Mouse (Mus musculus): ENCODE measurements at regions not wholly inside any gene's neighbourhood (a gene's known extent, or its start where the extent isn't known, plus 50 kb on each side); places are given as distances from the start of the nearest gene placed in this dataset.
A peak's percentile ranks its signal among the peaks of the same experiment; 100 is the strongest.

- no peak for DNase-seq (ENCODE audit: low read depth)
Measured at GRCm38 (mm10) chr3:66592259-66592658, 295.6 kb upstream of the Veph1 start.

- DNase-seq (ENCODE audit: low read depth): no peak
Measured at GRCm38 (mm10) chr3:66590775-66591174, 294.1 kb upstream of the Veph1 start.

- no peak for DNase-seq (ENCODE audit: low read depth)
Measured at GRCm38 (mm10) chr3:66589483-66589882, 292.8 kb upstream of the Veph1 start.

GRCm38 (mm10) chr3:66584831-66585230 lies 288.2 kb upstream of the Veph1 start:
- DNase-seq (ENCODE audit: low read depth): no peak

GRCm38 (mm10) chr3:66584101-66584500 lies 287.5 kb upstream of the Veph1 start:
- DNase-seq (ENCODE audit: low read depth): no peak

- DNase-seq (ENCODE audit: low read depth): no peak
Measured at GRCm38 (mm10) chr3:66576659-66577058, 280.0 kb upstream of the Veph1 start.

GRCm38 (mm10) chr3:66574321-66574720 lies 277.7 kb upstream of the Veph1 start:
- peak; percentile 84 for DNase-seq (ENCODE audit: low read depth)

- no peak for DNase-seq (ENCODE audit: low read depth)
Measured at GRCm38 (mm10) chr3:66572887-66573519, 276.4 kb upstream of the Veph1 start.

- peak; percentile 32 for DNase-seq (ENCODE audit: low read depth)
Measured at GRCm38 (mm10) chr3:66570342-66570741, 273.7 kb upstream of the Veph1 start.

- no peak for DNase-seq (ENCODE audit: low read depth)
Measured at GRCm38 (mm10) chr3:66564268-66565245, 267.9 kb upstream of the Veph1 start.

- peak; percentile 43 for DNase-seq (ENCODE audit: low read depth)
Measured at GRCm38 (mm10) chr3:66563329-66563728, 266.7 kb upstream of the Veph1 start.

GRCm38 (mm10) chr3:66555538-66555937 lies 258.9 kb upstream of the Veph1 start:
- DNase-seq (ENCODE audit: low read depth): no peak

GRCm38 (mm10) chr3:66550920-66551319 lies 254.3 kb upstream of the Veph1 start:
- no peak for DNase-seq (ENCODE audit: low read depth)

- no peak for DNase-seq (ENCODE audit: low read depth)
Measured at GRCm38 (mm10) chr3:66546576-66546975, 249.9 kb upstream of the Veph1 start.

- DNase-seq (ENCODE audit: low read depth): peak; percentile 61
Measured at GRCm38 (mm10) chr3:66544139-66544933, 247.7 kb upstream of the Veph1 start.

- DNase-seq (ENCODE audit: low read depth): peak; percentile 59
Measured at GRCm38 (mm10) chr3:66542865-66543264, 246.2 kb upstream of the Veph1 start.

- DNase-seq (ENCODE audit: low read depth): no peak
Measured at GRCm38 (mm10) chr3:66537913-66538312, 241.3 kb upstream of the Veph1 start.

GRCm38 (mm10) chr3:66537106-66537893 lies 240.7 kb upstream of the Veph1 start:
- no peak for DNase-seq (ENCODE audit: low read depth)

GRCm38 (mm10) chr3:66536673-66537072 lies 240.0 kb upstream of the Veph1 start:
- DNase-seq (ENCODE audit: low read depth): no peak

- no peak for DNase-seq (ENCODE audit: low read depth)
Measured at GRCm38 (mm10) chr3:66535786-66536529, 239.3 kb upstream of the Veph1 start.

GRCm38 (mm10) chr3:66519925-66520324 lies 223.3 kb upstream of the Veph1 start:
- DNase-seq (ENCODE audit: low read depth): no peak
